Mouse (Mus musculus) G1E (cell line): ENCODE measurements around the gene Hoxd3.

Experiments
- CTCF ChIP-seq: IDR thresholded peaks from 2 replicates; pipeline ENCODE4 v1.5.1; 2012; ENCODE audit warnings: low read depth, low read length, inconsistent platforms, mixed read lengths
- GATA1 ChIP-seq: IDR thresholded peaks from 2 replicates; pipeline ENCODE4 v1.6.1; 2012; ENCODE audit warnings: borderline replicate concordance, low read length, inconsistent platforms, mixed read lengths
- POLR2AphosphoS5 ChIP-seq: IDR thresholded peaks from 2 replicates; pipeline ENCODE4 v1.6.1; 2012; ENCODE audit warnings: low read depth, low read length, inconsistent platforms; ENCODE audit not compliant: insufficient replicate concordance

DNA sequence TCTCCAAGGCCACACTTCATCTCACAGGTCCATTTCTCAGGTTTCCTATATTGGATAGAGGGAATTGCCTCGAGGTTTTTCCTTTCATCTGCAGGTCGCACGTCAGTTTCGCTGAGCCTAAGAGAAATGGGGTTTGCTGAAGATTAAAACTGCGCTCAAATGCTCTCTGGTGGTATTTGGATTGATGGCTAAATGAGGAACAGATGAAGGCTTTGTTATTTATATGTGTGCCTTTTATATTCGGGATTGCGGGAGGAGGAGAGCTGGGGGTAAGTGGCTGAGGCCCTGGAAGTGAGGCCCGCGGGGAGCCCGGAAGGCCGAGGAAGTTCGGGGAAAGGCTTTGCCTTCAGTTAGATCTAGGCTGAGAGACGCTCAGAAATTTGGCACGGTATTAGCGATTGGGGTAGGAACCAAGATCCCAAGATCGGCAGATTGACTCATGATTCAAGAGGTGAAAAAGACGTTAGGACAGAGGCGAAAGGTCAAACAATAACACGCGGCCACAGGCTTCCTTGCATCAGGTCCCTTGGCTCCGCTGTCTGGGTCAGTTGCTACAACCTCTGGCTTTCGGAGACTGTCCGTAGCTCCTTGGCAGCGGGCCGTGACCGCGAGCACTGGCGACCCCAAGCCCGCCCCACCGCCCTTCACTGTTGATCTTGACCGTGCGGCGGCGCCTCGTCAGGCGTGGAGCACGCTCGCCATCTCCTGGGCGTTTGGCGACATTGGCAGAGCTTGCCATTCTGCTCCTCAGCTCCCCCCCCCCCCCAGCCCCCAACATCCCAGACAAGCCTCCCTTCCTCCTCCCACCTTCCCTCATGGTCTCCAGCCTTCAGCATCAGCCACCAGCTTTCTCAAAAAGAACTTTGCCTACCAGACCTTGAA is 39.0 kb upstream of the Hoxd3 start:
- TF ChIP-seq CTCF (no peak), GATA1 (no peak), POLR2AphosphoS5 (no peak)
